Mouse (Mus musculus) midbrain, embryonic 16.5 days (tissue): ENCODE measurements around the gene Dennd1a. TPM values are rescaled to one million over a fixed set of nuclear protein-coding genes. Genes with fewer than 3 reads are reported as not detected.

Experiments
- ATAC-seq: fragments of 200-750 bp; cut with Nextera tagmentation; 2 replicates; pipeline ENCODE4 v1.8.0; 2017; ENCODE audit warnings: moderate TSS enrichment
- H3K27ac ChIP-seq: fragments of 300-500 bp; sonication (generic); 2 replicates; pipeline ENCODE4 v1.5.1; 2014; ENCODE audit warnings: mild to moderate bottlenecking, low read length, mixed read lengths
- H3K27me3 ChIP-seq: fragments of 300-500 bp; sonication (generic); 2 replicates; pipeline ENCODE4 v1.6.1; 2014; ENCODE audit warnings: low read depth, low read length, mixed read lengths; ENCODE audit not compliant: control insufficient read depth, insufficient read depth
- H3K36me3 ChIP-seq: fragments of 300-500 bp; sonication (generic); 2 replicates; pipeline ENCODE4 v1.6.1; 2014; ENCODE audit warnings: mild to moderate bottlenecking, low read length, moderate library complexity, mixed read lengths; ENCODE audit not compliant: control insufficient read depth, insufficient read depth
- H3K4me1 ChIP-seq: fragments of 300-500 bp; sonication (generic); 2 replicates; pipeline ENCODE4 v1.6.1; 2014; ENCODE audit warnings: mild to moderate bottlenecking, low read length, mixed read lengths; ENCODE audit not compliant: control insufficient read depth, insufficient read depth
- H3K4me2 ChIP-seq: fragments of 300-500 bp; sonication (generic); 2 replicates; pipeline ENCODE4 v1.6.1; 2014; ENCODE audit warnings: mild to moderate bottlenecking, low read length, mixed read lengths
- H3K4me3 ChIP-seq: fragments of 300-500 bp; sonication (generic); 2 replicates; pipeline ENCODE4 v1.5.1; 2014; ENCODE audit warnings: low read depth, mild to moderate bottlenecking, low read length, moderate library complexity, mixed read lengths
- H3K9ac ChIP-seq: fragments of 300-500 bp; sonication (generic); 2 replicates; pipeline ENCODE4 v1.6.1; 2014; ENCODE audit warnings: low read depth, low read length, mixed read lengths
- H3K9me3 ChIP-seq: fragments of 300-500 bp; sonication (generic); replicated peaks from 2 replicates; pipeline ENCODE4 v1.6.1; 2014; ENCODE audit warnings: mild to moderate bottlenecking, low read length, mixed read lengths; ENCODE audit not compliant: control insufficient read depth, poor library complexity, severe bottlenecking
- WGBS: fragments of 180-500 bp; shearing (Covaris S2); extraction: QIAGEN DNeasy Blood & Tissue Kit; methylation state at CpG from one replicate; pipeline ENCODE4 v1.1.7; 2014; 5-methylcytosine and 5-hydroxymethylcytosine counted together
- polyA plus RNA-seq: library from polyadenylated mRNA; unstranded; fragments of >200 nt; fragmentation: Nextera tagmentation; extraction: Ambion mirVana; gene quantifications from 2 replicates; pipeline ENCODE4 v1.2.1, GENCODE M21; 2015

Gene Dennd1a
- polyA plus RNA-seq, 1 experiment from 2014 or later, result 21.7 TPM

GRCm38 (mm10) chr2:38219666-38220065 lies 67.5 kb downstream of the Dennd1a start:
- 89% methylated on average over 2 of the region's 2 CpGs for WGBS
- no peak overlapping the region for H3K27ac ChIP-seq
- no peak overlapping the region for H3K9ac ChIP-seq
- H3K4me2 ChIP-seq, result no peak overlapping the region
- no peaks in the 10 kb centered on the region for H3K36me3 ChIP-seq
- no peak overlapping the region for H3K4me3 ChIP-seq
- H3K9me3 ChIP-seq, result no peaks in the 10 kb centered on the region
- H3K27me3 ChIP-seq, result peaks cover 9% of the 10 kb centered on the region; the same call in 1 of the 2 replicates
- peaks cover 11% of the 10 kb centered on the region for H3K4me1 ChIP-seq
- no peak for ATAC-seq

GRCm38 (mm10) chr2:38213041-38213440 lies 74.1 kb downstream of the Dennd1a start:
- Histone ChIP-seq H3K9ac (no peak overlapping the region), H3K27me3 (no peaks in the 10 kb centered on the region; the same call in 1 of the 2 replicates), H3K4me1 (no peaks in the 10 kb centered on the region), H3K4me3 (no peak overlapping the region), H3K4me2 (no peak overlapping the region), H3K36me3 (no peaks in the 10 kb centered on the region), H3K27ac (no peak overlapping the region), H3K9me3 (0 out of 2 replicates have a peak, but pooled peaks cover 4% of the 10 kb centered on the region)
- ATAC-seq, result no peak
- 90% methylated on average over 1 of the region's 1 CpGs for WGBS

GRCm38 (mm10) chr2:38211426-38211825 lies 75.8 kb downstream of the Dennd1a start:
- H3K9ac ChIP-seq, result no peak overlapping the region
- H3K4me1 ChIP-seq, result no peaks in the 10 kb centered on the region
- WGBS, result 95% methylated on average over 2 of the region's 2 CpGs
- H3K4me3 ChIP-seq, result no peak overlapping the region
- H3K27ac ChIP-seq, result no peak overlapping the region
- ATAC-seq, result no peak
- H3K4me2 ChIP-seq, result no peak overlapping the region
- no peaks in the 10 kb centered on the region; the same call in 1 of the 2 replicates for H3K27me3 ChIP-seq
- no peaks in the 10 kb centered on the region for H3K36me3 ChIP-seq
- H3K9me3 ChIP-seq, result 0 out of 2 replicates have a peak, but pooled peaks cover 4% of the 10 kb centered on the region

GRCm38 (mm10) chr2:38207752-38208151 lies 79.4 kb downstream of the Dennd1a start:
- no peaks in the 10 kb centered on the region; the same call in 1 of the 2 replicates for H3K27me3 ChIP-seq
- no peak for ATAC-seq
- WGBS, result 96% methylated on average over 1 of the region's 1 CpGs

GRCm38 (mm10) chr2:38205281-38205680 lies 81.9 kb downstream of the Dennd1a start:
- Histone ChIP-seq H3K27me3 (no peaks in the 10 kb centered on the region; the same call in 1 of the 2 replicates), H3K9me3 (0 out of 2 replicates have a peak, but pooled peaks cover 4% of the 10 kb centered on the region), H3K27ac (no peak overlapping the region), H3K4me3 (no peak overlapping the region), H3K4me1 (no peaks in the 10 kb centered on the region), H3K9ac (no peak overlapping the region), H3K4me2 (no peak overlapping the region), H3K36me3 (no peaks in the 10 kb centered on the region)
- 72% methylated on average over 5 of the region's 5 CpGs for WGBS
- no peak for ATAC-seq

More at GRCm38 (mm10) chr2:38207752-38208151, 79.4 kb downstream of the Dennd1a start:
- Histone ChIP-seq H3K4me1 (no peaks in the 10 kb centered on the region), H3K36me3 (no peaks in the 10 kb centered on the region), H3K27ac (no peak overlapping the region), H3K4me3 (no peak overlapping the region), H3K9me3 (0 out of 2 replicates have a peak, but pooled peaks cover 4% of the 10 kb centered on the region), H3K4me2 (no peak overlapping the region), H3K9ac (no peak overlapping the region)

- WGBS, result 75% methylated on average over 2 of the region's 2 CpGs
- Histone ChIP-seq H3K4me1 (no peaks in the 10 kb centered on the region), H3K9me3 (0 out of 2 replicates have a peak, but pooled peaks cover 4% of the 10 kb centered on the region), H3K4me2 (no peak overlapping the region), H3K36me3 (no peaks in the 10 kb centered on the region), H3K27ac (no peak overlapping the region), H3K9ac (no peak overlapping the region), H3K27me3 (no peaks in the 10 kb centered on the region; the same call in 1 of the 2 replicates), H3K4me3 (no peak overlapping the region)
- no peak for ATAC-seq
Observed at GRCm38 (mm10) chr2:38204696-38205095, 82.5 kb downstream of the Dennd1a start.

- Histone ChIP-seq H3K36me3 (no peaks in the 10 kb centered on the region), H3K27ac (no peak overlapping the region), H3K9ac (no peak overlapping the region), H3K9me3 (no peaks in the 10 kb centered on the region), H3K4me3 (no peak overlapping the region), H3K4me2 (no peak overlapping the region), H3K4me1 (peaks cover 10% of the 10 kb centered on the region), H3K27me3 (no peaks in the 10 kb centered on the region)
- no peak for ATAC-seq
- 74% methylated on average over 1 of the region's 1 CpGs for WGBS
Observed at GRCm38 (mm10) chr2:38198072-38198471, 89.1 kb downstream of the Dennd1a start.

- Histone ChIP-seq H3K36me3 (no peaks in the 10 kb centered on the region), H3K9me3 (no peaks in the 10 kb centered on the region), H3K9ac (no peak overlapping the region), H3K4me2 (peak overlapping the region; percentile 5; the same call in 1 of the 2 replicates), H3K4me1 (peaks cover 10% of the 10 kb centered on the region), H3K27ac (no peak overlapping the region; the same call in 1 of the 2 replicates), H3K27me3 (no peaks in the 10 kb centered on the region), H3K4me3 (no peak overlapping the region)
- 43% methylated on average over 9 of the region's 9 CpGs for WGBS
- no peak for ATAC-seq
Observed at GRCm38 (mm10) chr2:38196199-38197060, 90.8 kb downstream of the Dennd1a start.

- 100% methylated on average over 1 of the region's 1 CpGs for WGBS
- ATAC-seq, result no peak
- Histone ChIP-seq H3K9ac (no peak overlapping the region), H3K4me2 (no peak overlapping the region), H3K27me3 (no peaks in the 10 kb centered on the region), H3K4me3 (no peak overlapping the region), H3K9me3 (no peaks in the 10 kb centered on the region), H3K27ac (no peak overlapping the region), H3K36me3 (no peaks in the 10 kb centered on the region), H3K4me1 (peaks cover 10% of the 10 kb centered on the region)
Observed at GRCm38 (mm10) chr2:38192007-38192406, 95.2 kb downstream of the Dennd1a start.
